In the genomic region with DNA sequence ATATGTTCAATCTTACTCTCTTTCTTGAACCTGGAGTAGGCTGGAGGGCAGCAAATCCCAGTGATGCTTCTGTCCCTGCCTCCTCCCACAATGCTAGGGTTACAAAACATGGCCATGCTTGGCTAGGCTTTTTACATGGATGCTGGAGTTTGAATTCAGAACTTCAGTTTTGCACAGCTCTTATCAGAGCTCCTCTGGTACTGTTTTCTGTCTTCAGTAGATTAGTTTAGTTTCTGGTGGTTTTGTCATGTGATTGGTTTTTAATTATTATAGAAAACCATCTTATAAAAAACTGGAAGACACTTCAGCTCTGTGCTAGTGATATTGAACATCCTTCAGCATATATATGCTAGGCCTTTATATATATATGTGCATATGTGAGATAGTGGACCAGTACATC, we compare ENCODE assay signal across 26 mouse cellular contexts.
"Had no signal": no experiment of that assay in that cellular context is flagged by ENCODE, and none has a peak within 500 bp of the region (broad histone marks: within the 10 kb centered on the region; RNA-seq: fewer than 3 reads in every experiment).

No protein-coding gene starts in this region.

- H3K9ac ChIP-seq: heart, embryonic 13.5 days; heart, embryonic 15.5 days; hindbrain, embryonic 13.5 days; hindbrain, embryonic 15.5 days; intestine, embryonic 15.5 days; kidney, embryonic 15.5 days; limb, embryonic 13.5 days; limb, embryonic 15.5 days; liver, embryonic 14.5 days had no signal

- ATAC-seq: inflammation-experienced regulatory T-cells, adult 6 months; intestine, embryonic 15.5 days; intestine, postnatal 0 days had no signal

- H3K27ac ChIP-seq: heart, adult 2 months; heart, embryonic 13.5 days; heart, embryonic 15.5 days; hindbrain, embryonic 13.5 days; hindbrain, embryonic 15.5 days; intestine, embryonic 15.5 days; kidney, embryonic 15.5 days; kidney, postnatal 0 days; limb, embryonic 13.5 days; limb, embryonic 15.5 days; liver, embryonic 14.5 days had no signal

- H3K4me1 ChIP-seq: heart, embryonic 15.5 days; intestine, embryonic 15.5 days; kidney, embryonic 15.5 days; limb, embryonic 13.5 days; limb, embryonic 15.5 days had no signal

- H3K9me3 ChIP-seq: heart, embryonic 13.5 days; heart, embryonic 15.5 days; hindbrain, embryonic 13.5 days; hindbrain, embryonic 15.5 days; intestine, embryonic 15.5 days; kidney, embryonic 15.5 days; limb, embryonic 13.5 days; limb, embryonic 15.5 days had no signal

- H3K4me3 ChIP-seq: heart, adult 2 months; heart, embryonic 13.5 days; heart, embryonic 15.5 days; hindbrain, embryonic 13.5 days; hindbrain, embryonic 15.5 days; intestine, embryonic 15.5 days; kidney, embryonic 15.5 days; limb, embryonic 13.5 days; limb, embryonic 15.5 days had no signal

- DNase-seq: gastrocnemius, postnatal 14 days; gastrocnemius, postnatal 36 days; heart, adult 11 months; heart, adult 2 months; heart, postnatal 14 days; heart, postnatal 36 days; kidney, adult 18-20 months; kidney, adult 8-10 months; kidney, postnatal 14 days; kidney, postnatal 36 days; layer of hippocampus, adult 9-11 months; layer of hippocampus, postnatal 36 days; left cerebral cortex, postnatal 4 days had no signal

- H3K4me2 ChIP-seq: heart, embryonic 11.5 days; heart, embryonic 13.5 days; heart, embryonic 15.5 days; hindbrain, embryonic 13.5 days; hindbrain, embryonic 15.5 days; intestine, embryonic 15.5 days; kidney, embryonic 15.5 days; limb, embryonic 13.5 days; limb, embryonic 15.5 days had no signal

- H3K27me3 ChIP-seq: heart, embryonic 13.5 days; heart, embryonic 15.5 days; hindbrain, embryonic 13.5 days; hindbrain, embryonic 15.5 days; intestine, embryonic 15.5 days; kidney, embryonic 15.5 days; limb, embryonic 13.5 days; limb, embryonic 15.5 days had no signal

- H3K36me3 ChIP-seq: heart, embryonic 15.5 days; intestine, embryonic 15.5 days had no signal
